Mouse (Mus musculus) CH12.LX (cell line): ENCODE results near the gene Cep97. TPM values are rescaled to one million over a fixed set of nuclear protein-coding genes. Genes with fewer than 3 reads are reported as not detected.

Experiments used
- DNase-seq: peaks from one replicate; pipeline ENCODE4 v3.0.0-alpha.2; 2013; ENCODE audit errors: extremely low read depth
- H3K27ac ChIP-seq: 2 replicates; pipeline ENCODE4 v1.5.1; 2012; ENCODE audit warnings: low read depth, mild to moderate bottlenecking, control low read depth, moderate library complexity; ENCODE audit not compliant: insufficient read depth
- H3K27me3 ChIP-seq: replicated peaks from 2 replicates; pipeline ENCODE3; 2012; ENCODE audit warnings: inconsistent platforms
- H3K36me3 ChIP-seq, 2 experiments: replicated peaks in 1 of 2; 2 replicates each; pipeline versions ENCODE3 to v1.6.1; 2012; ENCODE audit warnings: inconsistent platforms in 1 of 2, low read length in 1 of 2, mild to moderate bottlenecking in 1 of 2, mixed read lengths in 1 of 2, moderate library complexity in 1 of 2; ENCODE audit not compliant: control insufficient read depth in 1 of 2, insufficient read depth in 1 of 2
- H3K4me1 ChIP-seq, 2 experiments: 2 replicates each; pipeline ENCODE4 v1.6.1; 2012; ENCODE audit warnings: inconsistent platforms in 1 of 2, moderate library complexity in 1 of 2; ENCODE audit not compliant: insufficient read depth in 2 of 2, control insufficient read depth in 1 of 2
- H3K4me2 ChIP-seq: 2 replicates; pipeline ENCODE4 v1.6.1; 2012; ENCODE audit warnings: low read depth, mild to moderate bottlenecking, control low read depth; ENCODE audit not compliant: poor library complexity, insufficient read depth, severe bottlenecking
- H3K4me3 ChIP-seq, 3 experiments: fragments of 150-350 bp in 1 of 3; sonication (generic) in 1 of 3; replicated peaks in 1 of 3; 2 replicates each; pipeline versions ENCODE3 to v1.5.1; 2011 to 2012; ENCODE audit warnings: low read depth in 2 of 3, low read length in 2 of 3, mild to moderate bottlenecking in 2 of 3, moderate library complexity in 2 of 3, control low read depth in 1 of 3, improper control_type of control experiment in 1 of 3, inconsistent platforms in 1 of 3, mixed read lengths in 1 of 3; ENCODE audit not compliant: poor library complexity in 1 of 3
- H3K79me2 ChIP-seq: replicated peaks from 2 replicates; pipeline ENCODE4 v1.6.1; 2012; ENCODE audit warnings: mild to moderate bottlenecking, moderate library complexity; ENCODE audit not compliant: control insufficient read depth, poor library complexity, insufficient read depth, severe bottlenecking; ENCODE audit errors: extremely low read depth
- H3K9ac ChIP-seq: 2 replicates; pipeline ENCODE4 v1.6.1; 2012; ENCODE audit warnings: low read depth, mild to moderate bottlenecking, control low read depth, moderate library complexity; ENCODE audit not compliant: insufficient read depth
- H3K9me3 ChIP-seq: replicated peaks from 2 replicates; pipeline ENCODE3; 2012; ENCODE audit warnings: low read length, inconsistent platforms, mixed read lengths
- BHLHE40 ChIP-seq: IDR thresholded peaks from 2 replicates; pipeline ENCODE4 v1.6.1; 2011; ENCODE audit warnings: mild to moderate bottlenecking, low read depth, low read length, improper control_type of control experiment
- CHD1 ChIP-seq: IDR thresholded peaks from 2 replicates; pipeline ENCODE4 v1.6.1; 2012; ENCODE audit warnings: low read depth, low read length, improper control_type of control experiment, inconsistent platforms
- CHD2 ChIP-seq: IDR thresholded peaks from 2 replicates; pipeline ENCODE4 v1.6.1; 2011; ENCODE audit warnings: low read length, improper control_type of control experiment
- CTCF ChIP-seq, 2 experiments: IDR thresholded peaks in 1 of 2; conservative IDR thresholded peaks in 1 of 2; 2 replicates each; pipeline ENCODE4 v1.5.1; 2011 to 2012; ENCODE audit warnings: low read depth in 2 of 2, low read length in 2 of 2, improper control_type of control experiment in 1 of 2, inconsistent platforms in 1 of 2, mild to moderate bottlenecking in 1 of 2, moderate library complexity in 1 of 2
- E2F4 ChIP-seq: IDR thresholded peaks from 2 replicates; pipeline ENCODE4 v1.6.1; 2011; ENCODE audit warnings: low read depth, low read length, improper control_type of control experiment; ENCODE audit not compliant: insufficient replicate concordance
- ELF1 ChIP-seq: IDR thresholded peaks from 2 replicates; pipeline ENCODE4 v1.6.1; 2014; ENCODE audit warnings: low read depth, mild to moderate bottlenecking, inconsistent platforms, low read length, improper control_type of control experiment
- EP300 ChIP-seq: IDR thresholded peaks from 2 replicates; pipeline ENCODE4 v1.6.1; 2011; ENCODE audit warnings: low read length, improper control_type of control experiment
- ETS1 ChIP-seq: conservative IDR thresholded peaks from 2 replicates; pipeline ENCODE4 v1.6.1; 2012; ENCODE audit warnings: low read depth, mild to moderate bottlenecking, inconsistent platforms, low read length, improper control_type of control experiment, moderate library complexity
- GABPA ChIP-seq: IDR thresholded peaks from 2 replicates; pipeline ENCODE4 v1.6.1; 2012; ENCODE audit warnings: low read depth, low read length, improper control_type of control experiment, inconsistent platforms; ENCODE audit not compliant: insufficient replicate concordance
- HCFC1 ChIP-seq: IDR thresholded peaks from 2 replicates; pipeline ENCODE4 v1.6.1; 2012; ENCODE audit warnings: low read depth, mild to moderate bottlenecking, inconsistent platforms, low read length, improper control_type of control experiment
- IRF4 ChIP-seq: IDR thresholded peaks from 2 replicates; pipeline ENCODE4 v1.6.1; 2014; ENCODE audit warnings: low read depth, mild to moderate bottlenecking, inconsistent platforms, low read length, improper control_type of control experiment
- JUN ChIP-seq: IDR thresholded peaks from 2 replicates; pipeline ENCODE4 v1.6.1; 2011; ENCODE audit warnings: low read depth, mild to moderate bottlenecking, low read length, improper control_type of control experiment, moderate library complexity; ENCODE audit not compliant: insufficient read depth
- JUND ChIP-seq: conservative IDR thresholded peaks from 2 replicates; pipeline ENCODE4 v1.6.1; 2011; ENCODE audit warnings: low read depth, low read length, improper control_type of control experiment
- KAT2A ChIP-seq: IDR thresholded peaks from 2 replicates; pipeline ENCODE4 v1.6.1; 2012; ENCODE audit warnings: low read length, improper control_type of control experiment, inconsistent platforms; ENCODE audit not compliant: insufficient replicate concordance
- MAFK ChIP-seq: IDR thresholded peaks from 2 replicates; pipeline ENCODE4 v1.6.1; 2011; ENCODE audit warnings: low read length, improper control_type of control experiment; ENCODE audit not compliant: insufficient replicate concordance
- MAX ChIP-seq: IDR thresholded peaks from 2 replicates; pipeline ENCODE4 v1.6.1; 2011; ENCODE audit warnings: low read length, improper control_type of control experiment
- MAZ ChIP-seq: IDR thresholded peaks from 2 replicates; pipeline ENCODE4 v1.6.1; 2012; ENCODE audit warnings: low read depth, mild to moderate bottlenecking, inconsistent platforms, low read length, improper control_type of control experiment, moderate library complexity
- MEF2A ChIP-seq: IDR thresholded peaks from 2 replicates; pipeline ENCODE4 v1.6.1; 2014; ENCODE audit warnings: low read depth, mild to moderate bottlenecking, inconsistent platforms, low read length, improper control_type of control experiment, borderline replicate concordance
- MXI1 ChIP-seq: IDR thresholded peaks from 2 replicates; pipeline ENCODE4 v1.6.1; 2011; ENCODE audit warnings: mild to moderate bottlenecking, low read depth, low read length, improper control_type of control experiment
- MYC ChIP-seq: IDR thresholded peaks from 2 replicates; pipeline ENCODE4 v1.6.1; 2011; ENCODE audit warnings: low read depth, mild to moderate bottlenecking, improper control_type of control experiment, low read length
- NELFE ChIP-seq: IDR thresholded peaks from 2 replicates; pipeline ENCODE4 v1.6.1; 2011; ENCODE audit warnings: low read depth, low read length, improper control_type of control experiment
- NRF1 ChIP-seq: IDR thresholded peaks from 2 replicates; pipeline ENCODE4 v1.6.1; 2014; ENCODE audit warnings: low read depth, mild to moderate bottlenecking, inconsistent platforms, low read length, improper control_type of control experiment, moderate library complexity
- PAX5 ChIP-seq: IDR thresholded peaks from 2 replicates; pipeline ENCODE4 v1.6.1; 2012; ENCODE audit warnings: low read length, inconsistent platforms, mixed read lengths
- POLR2A ChIP-seq: IDR thresholded peaks from 2 replicates; pipeline ENCODE4 v1.6.1; 2011; ENCODE audit warnings: low read depth, mild to moderate bottlenecking, improper control_type of control experiment, low read length
- POLR2AphosphoS2 ChIP-seq: IDR thresholded peaks from 2 replicates; pipeline ENCODE4 v1.6.1; 2011; ENCODE audit warnings: low read depth, low read length, improper control_type of control experiment
- RAD21 ChIP-seq: IDR thresholded peaks from 2 replicates; pipeline ENCODE4 v1.6.1; 2011; ENCODE audit warnings: low read depth, mild to moderate bottlenecking, low read length, improper control_type of control experiment, moderate library complexity
- RCOR1 ChIP-seq: conservative IDR thresholded peaks from 2 replicates; pipeline ENCODE4 v1.6.1; 2012; ENCODE audit warnings: low read depth, mild to moderate bottlenecking, inconsistent platforms, low read length, improper control_type of control experiment
- SIN3A ChIP-seq: IDR thresholded peaks from 2 replicates; pipeline ENCODE4 v1.6.1; 2012; ENCODE audit warnings: low read length, improper control_type of control experiment, inconsistent platforms
- SMC3 ChIP-seq: IDR thresholded peaks from 2 replicates; pipeline ENCODE4 v1.6.1; 2011; ENCODE audit warnings: low read depth, low read length, improper control_type of control experiment
- TBP ChIP-seq: conservative IDR thresholded peaks from 2 replicates; pipeline ENCODE4 v1.6.1; 2011; ENCODE audit warnings: low read depth, low read length, improper control_type of control experiment
- TCF12 ChIP-seq: IDR thresholded peaks from 2 replicates; pipeline ENCODE4 v1.6.1; 2014; ENCODE audit warnings: low read depth, mild to moderate bottlenecking, inconsistent platforms, low read length, improper control_type of control experiment
- UBTF ChIP-seq: IDR thresholded peaks from 2 replicates; pipeline ENCODE4 v1.6.1; 2012; ENCODE audit warnings: low read depth, mild to moderate bottlenecking, inconsistent platforms, low read length, improper control_type of control experiment, moderate library complexity
- USF1 ChIP-seq: IDR thresholded peaks from 2 replicates; pipeline ENCODE4 v1.6.1; 2014; ENCODE audit warnings: low read depth, mild to moderate bottlenecking, inconsistent platforms, low read length, improper control_type of control experiment
- USF2 ChIP-seq: conservative IDR thresholded peaks from 2 replicates; pipeline ENCODE4 v1.6.1; 2011; ENCODE audit warnings: low read depth, low read length, improper control_type of control experiment
- ZC3H11A ChIP-seq: IDR thresholded peaks from 2 replicates; pipeline ENCODE4 v1.6.1; 2012; ENCODE audit warnings: low read depth, mild to moderate bottlenecking, inconsistent platforms, low read length, improper control_type of control experiment
- ZKSCAN1 ChIP-seq: IDR thresholded peaks from 2 replicates; pipeline ENCODE4 v1.6.1; 2012; ENCODE audit warnings: low read depth, inconsistent platforms, low read length, improper control_type of control experiment, borderline replicate concordance
- ZMIZ1 ChIP-seq: IDR thresholded peaks from 2 replicates; pipeline ENCODE4 v1.6.1; 2012; ENCODE audit warnings: low read depth, mild to moderate bottlenecking, inconsistent platforms, low read length, improper control_type of control experiment
- ZNF384 ChIP-seq: IDR thresholded peaks from 2 replicates; pipeline ENCODE4 v1.6.1; 2012; ENCODE audit warnings: low read depth, low read length, improper control_type of control experiment, inconsistent platforms
- dilution Hi-C: fragments of 300-500 bp; cut with MboI; formaldehyde crosslinking; loops from 2 replicates; pipeline ENCODE4 v1.14.3; 2020; ENCODE audit warnings: low sequenced_read_pairs; ENCODE audit not compliant: extremely low pct_unique_long_range_greater_than_20kb, extremely low pct_ligation_motif_present
- in situ Hi-C: fragments of 300-500 bp; cut with MboI; formaldehyde crosslinking; loops from 3 replicates; pipeline ENCODE4 v1.14.3; 2019; ENCODE audit warnings: low sequenced_read_pairs, low pct_ligation_motif_present, low pct_unique_long_range_greater_than_20kb, mixed read lengths
- polyA plus RNA-seq: library from polyadenylated mRNA; unstranded; fragments of >175 nt; gene quantifications from 2 replicates; pipeline ENCODE4 v1.2.1, GENCODE M21; 2012; ENCODE audit warnings: low read depth; ENCODE audit not compliant: insufficient read length
- total RNA-seq, 2 experiments: library from RNA; depleted of rRNA; stranded (reverse); fragments of 300-350 nt in 1 of 2; fragments of >200 nt in 1 of 2; gene quantifications; 2 replicates each; pipeline ENCODE4 v1.2.3; 2012 to 2014

Cep97 gene
- total and polyA plus RNA-seq, 3 experiments, result 19.2 to 27.5 (median 24.9) TPM

- peak; percentile 87 for TF ChIP-seq SIN3A
- no peak; the same call in 1 of the 2 replicates for TF ChIP-seq RAD21
- 0 out of 2 replicates have a peak, but pooled peaks have one; percentile 47 for TF ChIP-seq MAFK
- TF ChIP-seq CHD2, result peak; percentile 66; the same call in 1 of the 2 replicates
- no peak for TF ChIP-seq ZKSCAN1
- TF ChIP-seq RCOR1, result peak; percentile 83; the same call in 1 of the 2 replicates
- TF ChIP-seq UBTF, result no peak
- TF ChIP-seq MXI1, result peak; percentile 71
- peak; percentile 43 for TF ChIP-seq HCFC1
- TF ChIP-seq KAT2A, result no peak
- 0 out of 2 replicates have a peak, but pooled peaks have one; percentile 39 for TF ChIP-seq E2F4
- peak; percentile 83 for TF ChIP-seq EP300
- no peak for TF ChIP-seq JUN
- peak; percentile 91 for TF ChIP-seq MYC
- no peak for TF ChIP-seq PAX5
- no peak for TF ChIP-seq GABPA
- TF ChIP-seq JUND, result no peak
- TF ChIP-seq ZC3H11A, result no peak
- no peak for TF ChIP-seq SMC3
- peak; percentile 39; the same call in 1 of the 2 replicates for TF ChIP-seq TCF12
- no peak for TF ChIP-seq POLR2A
- peak; percentile 86 for TF ChIP-seq IRF4
- 0 out of 2 replicates have a peak, but pooled peaks have one; percentile 25 for TF ChIP-seq ELF1
- TF ChIP-seq POLR2AphosphoS2, result 0 out of 2 replicates have a peak, but pooled peaks have one; percentile 41
- no peak for TF ChIP-seq CTCF (conservative IDR thresholded peaks at IDR 0.05 in 1 of 2, IDR thresholded peaks at IDR 0.05 in 1 of 2; ENCODE audit: low read depth in 2 of 2, low read length in 2 of 2)
- TF ChIP-seq ETS1, result peak; percentile 50
- TF ChIP-seq BHLHE40, result peak; percentile 92
- no peak for TF ChIP-seq USF1
- TF ChIP-seq CHD1, result 0 out of 2 replicates have a peak, but pooled peaks have one; percentile 76
- peak; percentile 99 for TF ChIP-seq MAZ
- peak; percentile 74; the same call in 1 of the 2 replicates for TF ChIP-seq MEF2A
- peak; percentile 55 for TF ChIP-seq ZMIZ1
- peak; percentile 79 for TF ChIP-seq MAX
- peak; percentile 93 for TF ChIP-seq ZNF384
- TF ChIP-seq TBP, result no peak
- 0 out of 2 replicates have a peak, but pooled peaks have one; percentile 22 for TF ChIP-seq NRF1
- peak; percentile 42; the same call in 1 of the 2 replicates for TF ChIP-seq NELFE
- no peak for TF ChIP-seq USF2
- Histone ChIP-seq H3K4me2 (peak overlapping the region; percentile 83), H3K9me3 (no peaks in the 10 kb centered on the region), H3K27me3 (no peaks in the 10 kb centered on the region), H3K4me3 (peak overlapping the region; percentile 13 to 93 (median 40)), H3K9ac (peak overlapping the region; percentile 86), H3K36me3 (peaks cover 12 to 33% of the 10 kb centered on the region in 2 experiments), H3K27ac (peak overlapping the region; percentile 89), H3K79me2 (peaks cover 29% of the 10 kb centered on the region), H3K4me1 (peaks cover 16 to 62% of the 10 kb centered on the region in 2 experiments)
- DNase-seq, result peak; percentile 85
- dilution Hi-C loops (no loop called here), in situ Hi-C loops (loop anchor here (5.0 kb wide), 1 partner anchor 175 kb away; no protein-coding TSS in a partner anchor)
These were observed 42.2 kb downstream of the Cep97 start for GRCm38 (mm10) chr16:55892484-55892883.
